In genomic region chr10:96263544-96263943, GRCm38 (mm10) we compare ENCODE assay signal across 8 mouse cellular contexts.
DNase-seq lines count a peak whose midpoint lies in the region; ATAC-seq and TF ChIP-seq lines count a peak whose summit lies in the region.

No protein-coding gene starts in this region.

- TF ChIP-seq CTCF in kidney, postnatal 0 days (IDR thresholded peaks at IDR 0.05; ENCODE audit: low read depth): no peak

- no peaks in the 10 kb centered on the region for H3K9me3 ChIP-seq in heart, embryonic 12.5 days (replicated peaks)
- H3K9me3 ChIP-seq in embryonic facial prominence, embryonic 15.5 days (replicated peaks): no peaks in the 10 kb centered on the region
- no peaks in the 10 kb centered on the region for H3K9me3 ChIP-seq in kidney, postnatal 0 days (replicated peaks; ENCODE audit: low read length)
- H3K9me3 ChIP-seq in stomach, embryonic 14.5 days (ENCODE audit: control insufficient read depth, low read depth, low read length): no peaks in the 10 kb centered on the region

- no peaks in the 10 kb centered on the region for H3K27me3 ChIP-seq in heart, embryonic 12.5 days (replicated peaks)
- H3K27me3 ChIP-seq in embryonic facial prominence, embryonic 15.5 days: no peaks in the 10 kb centered on the region
- no peaks in the 10 kb centered on the region for H3K27me3 ChIP-seq in kidney, postnatal 0 days (ENCODE audit: insufficient read depth, low read length)
- no peaks in the 10 kb centered on the region for H3K27me3 ChIP-seq in stomach, embryonic 14.5 days (ENCODE audit: control insufficient read depth, insufficient read depth, low read length)

- no peak for ATAC-seq in heart, embryonic 12.5 days (ENCODE audit: insufficient number of reproducible peaks, low FRiP score)
- ATAC-seq in embryonic facial prominence, embryonic 15.5 days (ENCODE audit: insufficient number of reproducible peaks, low FRiP score, low TSS enrichment, low read depth): peak; percentile 61; the same call in 1 of the 2 replicates
- ATAC-seq in kidney, postnatal 0 days (replicated peaks; ENCODE audit: low FRiP score, low read depth): no peak
- peak; percentile 42; the same call in 1 of the 2 replicates for ATAC-seq in stomach, embryonic 14.5 days (ENCODE audit: insufficient number of reproducible peaks, insufficient read depth, low FRiP score, low read depth)

- no peak overlapping the region for H3K9ac ChIP-seq in heart, embryonic 12.5 days
- no peak overlapping the region for H3K9ac ChIP-seq in embryonic facial prominence, embryonic 15.5 days
- no peak overlapping the region for H3K9ac ChIP-seq in kidney, postnatal 0 days (ENCODE audit: low read depth, low read length)
- 0 out of 2 replicates have a peak overlapping the region, but pooled peaks have one; percentile 7 for H3K9ac ChIP-seq in stomach, embryonic 14.5 days (replicated peaks; ENCODE audit: low read depth, low read length)

- no peaks in the 10 kb centered on the region for H3K36me3 ChIP-seq in heart, embryonic 12.5 days
- H3K36me3 ChIP-seq in embryonic facial prominence, embryonic 15.5 days: no peaks in the 10 kb centered on the region
- H3K36me3 ChIP-seq in kidney, postnatal 0 days (ENCODE audit: insufficient read depth, low read length): no peaks in the 10 kb centered on the region
- H3K36me3 ChIP-seq in stomach, embryonic 14.5 days (ENCODE audit: control insufficient read depth, insufficient read depth, low read length): no peaks in the 10 kb centered on the region

- H3K4me2 ChIP-seq in heart, embryonic 12.5 days: no peak overlapping the region
- no peak overlapping the region; the same call in 1 of the 2 replicates for H3K4me2 ChIP-seq in embryonic facial prominence, embryonic 15.5 days (replicated peaks)
- H3K4me2 ChIP-seq in kidney, postnatal 0 days (ENCODE audit: low read length): peak overlapping the region; percentile 18; the same call in 1 of the 2 replicates
- H3K4me2 ChIP-seq in stomach, embryonic 14.5 days (replicated peaks; ENCODE audit: low read depth, low read length): no peak overlapping the region; the same call in 1 of the 2 replicates

- peak; percentile 91 for DNase-seq in heart, adult 11 months
- DNase-seq in NIH3T3 (ENCODE audit: low read depth) (peak; percentile 86), liver (no peak)
- DNase-seq in kidney, postnatal 0 days (ENCODE audit: low spot score): peak; percentile 87
- no peak for DNase-seq in thymus, postnatal 10 days (ENCODE audit: low spot score in 2 of 2)

- peaks cover 25% of the 10 kb centered on the region for H3K4me1 ChIP-seq in heart, embryonic 12.5 days (replicated peaks)
- peaks cover 30% of the 10 kb centered on the region for H3K4me1 ChIP-seq in embryonic facial prominence, embryonic 15.5 days
- H3K4me1 ChIP-seq in kidney, postnatal 0 days (replicated peaks; ENCODE audit: insufficient read depth, low read length): peaks cover 13% of the 10 kb centered on the region
- peaks cover 20% of the 10 kb centered on the region for H3K4me1 ChIP-seq in stomach, embryonic 14.5 days (ENCODE audit: control insufficient read depth, insufficient read depth, low read length)

- no peak overlapping the region for H3K27ac ChIP-seq in heart, embryonic 12.5 days (ENCODE audit: poor library complexity, severe bottlenecking)
- H3K27ac ChIP-seq in embryonic facial prominence, embryonic 15.5 days (replicated peaks): peak overlapping the region; percentile 77
- H3K27ac ChIP-seq in kidney, postnatal 0 days: peak overlapping the region; percentile 54; the same call in 1 of the 2 replicates
- H3K27ac ChIP-seq in stomach, embryonic 14.5 days (ENCODE audit: low read length): peak overlapping the region; percentile 73

- no peak overlapping the region for H3K4me3 ChIP-seq in heart, embryonic 12.5 days
- no peak overlapping the region for H3K4me3 ChIP-seq in embryonic facial prominence, embryonic 15.5 days (replicated peaks)
- H3K4me3 ChIP-seq in kidney, postnatal 0 days (replicated peaks; ENCODE audit: low read depth, low read length): no peak overlapping the region
- no peak overlapping the region for H3K4me3 ChIP-seq in stomach, embryonic 14.5 days (ENCODE audit: low read depth, low read length)

- WGBS in heart, embryonic 12.5 days: 38% methylated on average over 7 of the region's 7 CpGs
- WGBS in embryonic facial prominence, embryonic 15.5 days: 5% methylated on average over 7 of the region's 7 CpGs
- 9% methylated on average over 7 of the region's 7 CpGs for WGBS in kidney, postnatal 0 days
- WGBS in stomach, embryonic 14.5 days: 6% methylated on average over 7 of the region's 7 CpGs

Comparison
In these comparisons a context has a peak if more than half of its experiments do, and no peak if none do; other contexts are left out.
1. DNase-seq: peak in heart, adult 11 months (single experiment), NIH3T3 (single experiment) and kidney, postnatal 0 days (single experiment); none in thymus, postnatal 10 days (0 of 2) and liver (single experiment).
2. ATAC-seq: peak in embryonic facial prominence, embryonic 15.5 days (single experiment) and stomach, embryonic 14.5 days (single experiment); none in heart, embryonic 12.5 days (single experiment) and kidney, postnatal 0 days (single experiment).